Mouse (Mus musculus): ENCODE data around the gene Tox3. TPM values are rescaled to one million over a fixed set of nuclear protein-coding genes. Genes with fewer than 3 reads are reported as not detected.

The Tox3 gene
- polyA plus RNA-seq, 1 experiment: 5.7 TPM

GRCm38 (mm10) chr8:90243957-90244356, 104.2 kb downstream of the Tox3 start:
- Histone ChIP-seq H3K36me3 (ENCODE audit: control insufficient read depth, insufficient read depth, low read length, poor library complexity, severe bottlenecking) (no peaks in the 10 kb centered on the region), H3K4me3 (ENCODE audit: low read depth, low read length) (no peak overlapping the region), H3K4me1 (ENCODE audit: control insufficient read depth, insufficient read depth, low read length) (no peaks in the 10 kb centered on the region), H3K9me3 (replicated peaks; ENCODE audit: control insufficient read depth, insufficient read depth, low read length, poor library complexity, severe bottlenecking) (no peaks in the 10 kb centered on the region), H3K9ac (ENCODE audit: low read depth, poor library complexity, severe bottlenecking) (no peak overlapping the region), H3K27me3 (ENCODE audit: control insufficient read depth, insufficient read depth, low read length, poor library complexity, severe bottlenecking) (no peaks in the 10 kb centered on the region), H3K27ac (ENCODE audit: insufficient read depth, low read length) (no peak overlapping the region)
- TF ChIP-seq EP300 (IDR thresholded peaks at IDR 0.05; ENCODE audit: insufficient read depth, low read depth, low read length) (no peak), POLR2A (IDR thresholded peaks at IDR 0.05; ENCODE audit: insufficient read depth, low read length) (no peak), CTCF (IDR thresholded peaks at IDR 0.05; ENCODE audit: low read depth, low read length) (no peak)

GRCm38 (mm10) chr8:90242351-90242750, 105.8 kb downstream of the Tox3 start:
- Histone ChIP-seq H3K9ac (ENCODE audit: low read depth, poor library complexity, severe bottlenecking) (no peak overlapping the region), H3K27ac (ENCODE audit: insufficient read depth, low read length) (no peak overlapping the region), H3K4me1 (ENCODE audit: control insufficient read depth, insufficient read depth, low read length) (no peaks in the 10 kb centered on the region), H3K4me3 (ENCODE audit: low read depth, low read length) (no peak overlapping the region), H3K9me3 (replicated peaks; ENCODE audit: control insufficient read depth, insufficient read depth, low read length, poor library complexity, severe bottlenecking) (no peaks in the 10 kb centered on the region), H3K27me3 (ENCODE audit: control insufficient read depth, insufficient read depth, low read length, poor library complexity, severe bottlenecking) (no peaks in the 10 kb centered on the region), H3K36me3 (ENCODE audit: control insufficient read depth, insufficient read depth, low read length, poor library complexity, severe bottlenecking) (no peaks in the 10 kb centered on the region)
- no peak for TF ChIP-seq CTCF (IDR thresholded peaks at IDR 0.05; ENCODE audit: low read depth, low read length)
- no peak for TF ChIP-seq EP300 (IDR thresholded peaks at IDR 0.05; ENCODE audit: insufficient read depth, low read depth, low read length)
- TF ChIP-seq POLR2A (IDR thresholded peaks at IDR 0.05; ENCODE audit: insufficient read depth, low read length): no peak

GRCm38 (mm10) chr8:90241461-90241860, 106.7 kb downstream of the Tox3 start:
- no peak overlapping the region for H3K9ac ChIP-seq (ENCODE audit: low read depth, poor library complexity, severe bottlenecking)
- no peaks in the 10 kb centered on the region for H3K4me1 ChIP-seq (ENCODE audit: control insufficient read depth, insufficient read depth, low read length)
- no peak overlapping the region for H3K27ac ChIP-seq (ENCODE audit: insufficient read depth, low read length)
- TF ChIP-seq POLR2A (IDR thresholded peaks at IDR 0.05; ENCODE audit: insufficient read depth, low read length) (no peak), EP300 (IDR thresholded peaks at IDR 0.05; ENCODE audit: insufficient read depth, low read depth, low read length) (no peak), CTCF (IDR thresholded peaks at IDR 0.05; ENCODE audit: low read depth, low read length) (no peak)
- H3K27me3 ChIP-seq (ENCODE audit: control insufficient read depth, insufficient read depth, low read length, poor library complexity, severe bottlenecking): no peaks in the 10 kb centered on the region
- no peaks in the 10 kb centered on the region for H3K9me3 ChIP-seq (replicated peaks; ENCODE audit: control insufficient read depth, insufficient read depth, low read length, poor library complexity, severe bottlenecking)
- no peaks in the 10 kb centered on the region for H3K36me3 ChIP-seq (ENCODE audit: control insufficient read depth, insufficient read depth, low read length, poor library complexity, severe bottlenecking)
- H3K4me3 ChIP-seq (ENCODE audit: low read depth, low read length): no peak overlapping the region

- Histone ChIP-seq H3K4me1 (ENCODE audit: control insufficient read depth, insufficient read depth, low read length) (no peaks in the 10 kb centered on the region), H3K36me3 (ENCODE audit: control insufficient read depth, insufficient read depth, low read length, poor library complexity, severe bottlenecking) (no peaks in the 10 kb centered on the region), H3K9ac (ENCODE audit: low read depth, poor library complexity, severe bottlenecking) (no peak overlapping the region), H3K9me3 (replicated peaks; ENCODE audit: control insufficient read depth, insufficient read depth, low read length, poor library complexity, severe bottlenecking) (no peaks in the 10 kb centered on the region), H3K27ac (ENCODE audit: insufficient read depth, low read length) (no peak overlapping the region), H3K27me3 (ENCODE audit: control insufficient read depth, insufficient read depth, low read length, poor library complexity, severe bottlenecking) (no peaks in the 10 kb centered on the region; the same call in 1 of the 2 replicates), H3K4me3 (ENCODE audit: low read depth, low read length) (no peak overlapping the region)
- TF ChIP-seq POLR2A (IDR thresholded peaks at IDR 0.05; ENCODE audit: insufficient read depth, low read length): no peak
- TF ChIP-seq EP300 (IDR thresholded peaks at IDR 0.05; ENCODE audit: insufficient read depth, low read depth, low read length): no peak
- TF ChIP-seq CTCF (IDR thresholded peaks at IDR 0.05; ENCODE audit: low read depth, low read length): no peak
Measured at GRCm38 (mm10) chr8:90232501-90232900, 115.6 kb downstream of the Tox3 start.

- no peak for TF ChIP-seq POLR2A (IDR thresholded peaks at IDR 0.05; ENCODE audit: insufficient read depth, low read length)
- no peak for TF ChIP-seq EP300 (IDR thresholded peaks at IDR 0.05; ENCODE audit: insufficient read depth, low read depth, low read length)
- no peak for TF ChIP-seq CTCF (IDR thresholded peaks at IDR 0.05; ENCODE audit: low read depth, low read length)
- H3K9me3 ChIP-seq (replicated peaks; ENCODE audit: control insufficient read depth, insufficient read depth, low read length, poor library complexity, severe bottlenecking): no peaks in the 10 kb centered on the region
- no peaks in the 10 kb centered on the region for H3K36me3 ChIP-seq (ENCODE audit: control insufficient read depth, insufficient read depth, low read length, poor library complexity, severe bottlenecking)
- H3K27ac ChIP-seq (ENCODE audit: insufficient read depth, low read length): no peak overlapping the region; the same call in 1 of the 2 replicates
- H3K27me3 ChIP-seq (ENCODE audit: control insufficient read depth, insufficient read depth, low read length, poor library complexity, severe bottlenecking): no peaks in the 10 kb centered on the region
- H3K9ac ChIP-seq (ENCODE audit: low read depth, poor library complexity, severe bottlenecking): no peak overlapping the region
- no peak overlapping the region for H3K4me3 ChIP-seq (ENCODE audit: low read depth, low read length)
- no peaks in the 10 kb centered on the region for H3K4me1 ChIP-seq (ENCODE audit: control insufficient read depth, insufficient read depth, low read length)
Measured at GRCm38 (mm10) chr8:90224172-90224571, 124.0 kb downstream of the Tox3 start.

- H3K9me3 ChIP-seq (replicated peaks; ENCODE audit: control insufficient read depth, insufficient read depth, low read length, poor library complexity, severe bottlenecking): no peaks in the 10 kb centered on the region
- no peaks in the 10 kb centered on the region for H3K27me3 ChIP-seq (ENCODE audit: control insufficient read depth, insufficient read depth, low read length, poor library complexity, severe bottlenecking)
- H3K4me3 ChIP-seq (ENCODE audit: low read depth, low read length): no peak overlapping the region
- H3K36me3 ChIP-seq (ENCODE audit: control insufficient read depth, insufficient read depth, low read length, poor library complexity, severe bottlenecking): no peaks in the 10 kb centered on the region
- no peaks in the 10 kb centered on the region for H3K4me1 ChIP-seq (ENCODE audit: control insufficient read depth, insufficient read depth, low read length)
- H3K9ac ChIP-seq (ENCODE audit: low read depth, poor library complexity, severe bottlenecking): no peak overlapping the region
- H3K27ac ChIP-seq (ENCODE audit: insufficient read depth, low read length): no peak overlapping the region
- TF ChIP-seq EP300 (IDR thresholded peaks at IDR 0.05; ENCODE audit: insufficient read depth, low read depth, low read length) (no peak), POLR2A (IDR thresholded peaks at IDR 0.05; ENCODE audit: insufficient read depth, low read length) (no peak), CTCF (IDR thresholded peaks at IDR 0.05; ENCODE audit: low read depth, low read length) (no peak)
Measured at GRCm38 (mm10) chr8:90209105-90210037, 138.8 kb downstream of the Tox3 start.

All from ES-Bruce4 (cell line).